Mouse (Mus musculus): ENCODE results near the gene Klf8.

DNA sequence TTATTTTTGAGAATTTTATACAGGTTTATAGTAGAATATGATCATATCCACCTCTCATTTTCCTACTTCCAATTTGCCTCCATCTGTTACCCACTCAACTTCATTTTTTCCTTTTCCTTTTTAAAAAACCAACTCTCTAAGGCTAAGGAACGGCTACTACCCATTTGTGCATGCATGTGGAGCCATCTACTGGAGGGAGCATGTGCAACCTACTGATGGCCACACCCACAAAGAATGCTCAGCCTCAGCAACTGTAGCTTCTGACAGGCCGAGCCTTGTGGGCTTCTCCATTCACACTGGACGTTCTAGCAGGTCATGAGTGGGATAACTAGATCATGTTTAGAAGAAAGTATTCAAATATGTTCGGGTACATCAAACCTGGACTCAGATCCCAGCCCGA, 129.5 kb downstream of the Klf8 start:
- TF ChIP-seq ZNF384 (IDR thresholded peaks at IDR 0.05; ENCODE audit: low read depth, low read length), result no peak
- no peak for TF ChIP-seq MAFK (IDR thresholded peaks at IDR 0.05; ENCODE audit: insufficient read depth, low read depth, low read length)
